Mouse (Mus musculus) heart, postnatal 0 days (tissue): ENCODE data around the gene 1700011L22Rik. TPM values are rescaled to one million over a fixed set of nuclear protein-coding genes. Genes with fewer than 3 reads are reported as not detected.

Experiments
- ATAC-seq: fragments of 200-750 bp; cut with Nextera tagmentation; 2 replicates; pipeline ENCODE4 v1.8.0; 2017; ENCODE audit warnings: low read depth, moderate number of reproducible peaks, moderate library complexity; ENCODE audit not compliant: insufficient read depth
- DNase-seq: peaks from one replicate; pipeline ENCODE4 v3.0.0-alpha.2; 2016; ENCODE audit warnings: low spot score
- H3K27ac ChIP-seq: fragments of 300-500 bp; sonication (generic); 2 replicates; pipeline ENCODE4 v1.5.1; 2014; ENCODE audit warnings: low read depth, mild to moderate bottlenecking
- H3K27me3 ChIP-seq: fragments of 300-500 bp; sonication (generic); 2 replicates; pipeline ENCODE4 v1.6.1; 2014; ENCODE audit warnings: low read length, mixed read lengths; ENCODE audit not compliant: control insufficient read depth, insufficient read depth
- H3K36me3 ChIP-seq: fragments of 300-500 bp; sonication (generic); replicated peaks from 2 replicates; pipeline ENCODE4 v1.6.1; 2014; ENCODE audit warnings: low read length, mixed read lengths; ENCODE audit not compliant: control insufficient read depth, insufficient read depth
- H3K4me1 ChIP-seq: fragments of 300-500 bp; sonication (generic); 2 replicates; pipeline ENCODE4 v1.6.1; 2014; ENCODE audit warnings: antibody characterized with exemption; ENCODE audit not compliant: control insufficient read depth, insufficient read depth
- H3K4me2 ChIP-seq: fragments of 300-500 bp; sonication (generic); 2 replicates; pipeline ENCODE4 v1.6.1; 2014; ENCODE audit warnings: low read depth, mild to moderate bottlenecking, low read length, moderate library complexity
- H3K4me3 ChIP-seq: fragments of 300-500 bp; sonication (generic); 2 replicates; pipeline ENCODE4 v1.5.1; 2014; ENCODE audit warnings: low read depth, low read length
- H3K9ac ChIP-seq: fragments of 300-500 bp; sonication (generic); replicated peaks from 2 replicates; pipeline ENCODE4 v1.6.1; 2014; ENCODE audit warnings: low read depth, low read length, mixed read lengths
- H3K9me3 ChIP-seq: fragments of 300-500 bp; sonication (generic); replicated peaks from 2 replicates; pipeline ENCODE4 v1.6.1; 2016; ENCODE audit warnings: low read length; ENCODE audit not compliant: control insufficient read depth
- CTCF ChIP-seq: IDR thresholded peaks from 2 replicates; pipeline ENCODE4 v1.5.1; 2016; ENCODE audit warnings: antibody characterized with exemption, control low read depth, low read depth
- EP300 ChIP-seq: IDR thresholded peaks from 2 replicates; pipeline ENCODE4 v1.6.1; 2016; ENCODE audit warnings: antibody characterized with exemption, low read depth
- WGBS: fragments of 180-500 bp; shearing (Covaris S2); extraction: QIAGEN DNeasy Blood & Tissue Kit; methylation state at CpG from one replicate; pipeline ENCODE4 v1.1.7; 2014; 5-methylcytosine and 5-hydroxymethylcytosine counted together
- polyA plus RNA-seq: library from polyadenylated mRNA; unstranded; fragments of >200 nt; fragmentation: Nextera tagmentation; extraction: Ambion mirVana; gene quantifications from 2 replicates; pipeline ENCODE4 v1.2.1, GENCODE M21; 2015
- total RNA-seq: library from RNA; depleted of rRNA; stranded (reverse); fragments of >200 nt; gene quantifications from 2 replicates; pipeline ENCODE4 v1.2.3, GENCODE M21; 2014; ENCODE audit warnings: low replicate concordance

The 1700011L22Rik gene
- total and polyA plus RNA-seq, 2 experiments from 2014 or later: 0.12 TPM; not detected in 1

DNA sequence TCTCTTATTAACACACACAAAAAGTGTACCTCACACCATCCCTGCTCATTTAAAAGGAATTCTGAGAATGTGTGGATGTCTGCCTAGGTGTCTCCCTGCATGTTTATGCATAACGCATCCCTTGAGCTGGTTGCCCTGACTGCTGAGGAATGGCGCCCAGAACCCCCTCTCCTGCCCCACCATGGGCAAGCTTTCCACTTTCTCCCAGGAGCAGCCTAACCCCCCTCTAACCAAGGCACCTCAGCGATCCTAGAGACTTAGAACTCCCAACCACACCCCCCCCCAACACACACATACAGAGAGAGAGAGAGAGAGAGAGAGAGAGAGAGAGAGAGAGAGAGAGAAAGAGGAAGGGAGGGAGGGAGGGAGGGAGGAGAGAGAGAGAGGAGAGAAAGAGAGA lies 40.2 kb downstream of the 1700011L22Rik start:
- Histone ChIP-seq H3K4me2 (peak overlapping the region; percentile 60; the same call in 1 of the 2 replicates), H3K27me3 (no peaks in the 10 kb centered on the region), H3K9ac (no peak overlapping the region), H3K36me3 (no peaks in the 10 kb centered on the region), H3K27ac (peak overlapping the region; percentile 97), H3K4me3 (no peak overlapping the region), H3K4me1 (peaks cover 38% of the 10 kb centered on the region), H3K9me3 (no peaks in the 10 kb centered on the region)
- ATAC-seq (no peak), DNase-seq (no peak)
- 61% methylated on average over 3 of the region's 3 CpGs for WGBS
- TF ChIP-seq EP300 (no peak), CTCF (no peak)

GRCm38 (mm10) chr8:79206895-79207294 lies 41.5 kb downstream of the 1700011L22Rik start:
- ATAC-seq: peak; percentile 18

GRCm38 (mm10) chr8:79201446-79202147 lies 46.8 kb downstream of the 1700011L22Rik start:
- no peaks in the 10 kb centered on the region for H3K27me3 ChIP-seq
- H3K9me3 ChIP-seq: no peaks in the 10 kb centered on the region
- TF ChIP-seq CTCF: no peak
- no peak for TF ChIP-seq EP300
- no peaks in the 10 kb centered on the region for H3K36me3 ChIP-seq
- no peak overlapping the region for H3K4me3 ChIP-seq
- no peak for ATAC-seq
- H3K9ac ChIP-seq: no peak overlapping the region
- no peak overlapping the region for H3K27ac ChIP-seq
- H3K4me2 ChIP-seq: no peak overlapping the region
- 79% methylated on average over 11 of the region's 11 CpGs for WGBS
- no peaks in the 10 kb centered on the region for H3K4me1 ChIP-seq
- DNase-seq: no peak

More at GRCm38 (mm10) chr8:79206895-79207294, 41.5 kb downstream of the 1700011L22Rik start:
- H3K9ac ChIP-seq: no peak overlapping the region
- WGBS: 30% methylated on average over 4 of the region's 4 CpGs
- no peaks in the 10 kb centered on the region for H3K36me3 ChIP-seq
- H3K27ac ChIP-seq: peak overlapping the region; percentile 97
- TF ChIP-seq CTCF (no peak), EP300 (no peak)
- H3K4me3 ChIP-seq: no peak overlapping the region
- DNase-seq: peak; percentile 56
- H3K27me3 ChIP-seq: no peaks in the 10 kb centered on the region
- H3K4me2 ChIP-seq: no peak overlapping the region
- H3K4me1 ChIP-seq: peaks cover 38% of the 10 kb centered on the region
- no peaks in the 10 kb centered on the region for H3K9me3 ChIP-seq

GRCm38 (mm10) chr8:79198675-79199074 lies 49.7 kb downstream of the 1700011L22Rik start:
- H3K4me3 ChIP-seq: no peak overlapping the region
- no peak for TF ChIP-seq EP300
- no peak for TF ChIP-seq CTCF
- DNase-seq (no peak), ATAC-seq (no peak)
- H3K27ac ChIP-seq: no peak overlapping the region
- H3K9me3 ChIP-seq: no peaks in the 10 kb centered on the region
- no peaks in the 10 kb centered on the region for H3K27me3 ChIP-seq
- no peaks in the 10 kb centered on the region for H3K36me3 ChIP-seq
- H3K4me1 ChIP-seq: no peaks in the 10 kb centered on the region
- H3K4me2 ChIP-seq: no peak overlapping the region
- no peak overlapping the region for H3K9ac ChIP-seq
- WGBS: 76% methylated on average over 3 of the region's 3 CpGs

DNA sequence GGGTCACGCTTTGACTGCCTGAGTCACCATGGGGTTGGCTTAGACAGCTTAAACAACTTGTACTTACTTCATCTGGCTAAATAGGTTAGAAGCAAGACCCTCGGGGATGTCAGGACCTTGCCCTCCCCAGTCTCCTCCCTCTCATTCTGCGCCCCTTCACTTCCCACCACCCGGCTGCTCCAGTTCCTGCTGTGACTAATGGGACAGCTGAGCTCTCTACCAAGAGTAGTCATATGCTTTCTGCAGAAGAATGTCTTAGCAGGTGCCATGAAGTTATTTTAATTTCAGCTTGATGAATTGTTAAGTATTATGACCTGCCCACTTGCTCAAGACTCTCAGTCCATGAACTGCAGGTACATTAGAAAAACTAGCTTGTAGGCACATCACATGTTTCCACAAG lies 51.9 kb downstream of the 1700011L22Rik start:
- peaks cover 15% of the 10 kb centered on the region for H3K36me3 ChIP-seq
- no peak for ATAC-seq
- 75% methylated on average over 4 of the region's 4 CpGs for WGBS
- no peaks in the 10 kb centered on the region for H3K27me3 ChIP-seq
- H3K9me3 ChIP-seq: no peaks in the 10 kb centered on the region
- H3K4me1 ChIP-seq: no peaks in the 10 kb centered on the region
- TF ChIP-seq EP300: no peak
- no peak for TF ChIP-seq CTCF
- H3K4me2 ChIP-seq: no peak overlapping the region
- DNase-seq: no peak
- H3K4me3 ChIP-seq: no peak overlapping the region
- no peak overlapping the region for H3K9ac ChIP-seq
- H3K27ac ChIP-seq: no peak overlapping the region

GRCm38 (mm10) chr8:79190071-79190470 lies 58.3 kb downstream of the 1700011L22Rik start:
- H3K4me2 ChIP-seq: no peak overlapping the region
- ATAC-seq (no peak), DNase-seq (no peak)
- no peak for TF ChIP-seq CTCF
- no peak for TF ChIP-seq EP300
- no peak overlapping the region for H3K4me3 ChIP-seq
- no peaks in the 10 kb centered on the region for H3K27me3 ChIP-seq
- H3K9ac ChIP-seq: no peak overlapping the region
- H3K4me1 ChIP-seq: no peaks in the 10 kb centered on the region
- no peaks in the 10 kb centered on the region for H3K9me3 ChIP-seq
- H3K27ac ChIP-seq: no peak overlapping the region
- peaks cover 71% of the 10 kb centered on the region for H3K36me3 ChIP-seq
- WGBS: 89% methylated on average over 10 of the region's 10 CpGs
